Mouse (Mus musculus) MEL-GATA-1-ER (cell line): ENCODE results near the gene Paqr5.

Experiments used
- DNase-seq: peaks from one replicate; pipeline ENCODE4 v3.0.0-alpha.2; 2012; ENCODE audit warnings: low read depth; ENCODE audit errors: extremely low read depth

Gene Paqr5

DNA sequence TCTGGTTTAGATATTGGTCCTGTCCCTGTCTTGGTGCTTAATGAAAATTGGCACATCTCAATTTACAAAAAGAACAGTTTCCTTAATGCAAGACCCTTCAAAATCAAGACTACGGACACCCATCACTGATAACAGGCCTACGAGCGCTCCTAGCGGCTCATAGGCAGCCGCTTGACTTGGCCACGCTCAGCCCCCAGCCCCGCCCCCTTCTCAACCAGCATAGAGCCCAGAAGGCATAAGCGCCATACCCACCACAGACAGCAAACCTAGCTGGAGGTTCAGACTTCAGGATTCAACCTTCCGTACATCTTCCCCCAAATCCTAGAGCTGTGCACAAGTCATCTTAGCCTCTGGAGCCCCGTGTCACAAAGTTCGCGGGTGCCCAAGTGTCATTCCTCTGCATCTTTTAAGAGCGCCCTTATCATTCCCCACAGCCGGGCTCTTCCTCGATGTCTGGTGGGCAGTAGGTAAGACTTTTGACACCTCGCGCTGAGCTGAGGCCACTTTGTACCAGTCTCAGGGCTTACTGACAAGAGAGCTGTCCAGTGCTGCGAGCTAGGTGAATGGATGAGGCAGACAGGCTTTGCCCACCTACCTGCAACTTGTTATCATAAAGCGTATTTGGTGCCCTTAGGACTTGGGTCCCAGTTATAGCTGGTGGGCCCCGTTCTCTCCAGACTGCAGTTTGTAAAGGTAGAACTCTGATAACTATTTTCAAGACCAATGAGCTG lies 116.0 kb downstream of the Paqr5 start:
- DNase-seq: no peak

DNA sequence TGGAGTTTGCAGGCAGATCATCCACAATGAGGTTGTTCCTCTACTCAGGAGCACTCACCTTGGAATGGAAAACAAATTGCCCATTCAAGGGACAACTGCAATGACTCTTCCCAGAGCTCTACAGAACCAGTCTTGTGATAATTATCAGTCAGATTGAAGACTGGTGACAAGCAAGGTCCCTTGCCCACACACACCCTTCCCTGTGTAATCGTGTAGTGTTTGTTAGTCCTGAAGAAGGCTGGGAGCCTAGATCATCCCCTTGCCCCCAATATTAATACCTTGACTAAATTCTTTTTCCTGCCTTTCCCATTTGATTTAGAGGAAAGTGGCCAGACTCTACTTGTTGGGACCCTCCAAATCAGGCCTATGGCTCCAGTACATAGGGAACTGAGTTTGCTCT lies 117.0 kb downstream of the Paqr5 start:
- no peak for DNase-seq

GRCm38 (mm10) chr9:61908832-61909407 lies 117.7 kb downstream of the Paqr5 start:
- DNase-seq: no peak

- no peak for DNase-seq
These were observed 118.3 kb downstream of the Paqr5 start for GRCm38 (mm10) chr9:61908341-61908740.

- DNase-seq: no peak
These were observed 118.9 kb downstream of the Paqr5 start for GRCm38 (mm10) chr9:61907621-61908295.

- DNase-seq: peak; percentile 70
These were observed 119.7 kb downstream of the Paqr5 start for GRCm38 (mm10) chr9:61906912-61907311.

GRCm38 (mm10) chr9:61905576-61905975 lies 121.1 kb downstream of the Paqr5 start:
- no peak for DNase-seq

DNA sequence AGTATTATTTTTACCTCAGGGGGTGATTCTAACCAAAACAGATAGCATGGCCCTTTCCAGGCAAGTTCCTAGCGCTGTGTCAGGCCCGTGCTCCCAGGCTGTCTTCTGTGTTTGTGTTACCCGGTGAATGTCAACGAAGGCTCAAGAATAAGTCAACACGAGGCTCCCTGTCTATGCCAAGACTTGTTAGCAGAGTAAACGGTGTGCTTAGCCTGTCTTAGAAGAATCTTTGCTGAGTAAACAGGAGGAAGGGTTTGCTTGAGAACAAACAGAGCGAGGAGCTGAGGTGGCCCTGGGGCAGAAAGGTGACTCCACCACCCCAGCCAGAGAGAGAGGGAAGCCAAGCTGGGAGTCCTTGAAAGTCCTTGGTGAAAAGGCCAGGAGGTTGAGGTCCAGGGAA lies 122.5 kb downstream of the Paqr5 start:
- no peak for DNase-seq
